Mouse (Mus musculus) activated CD4-positive, CD25-positive, alpha-beta regulatory T cell, adult 4 months (primary cell): ENCODE measurements around the gene Ube2z. TPM values are rescaled to one million over a fixed set of nuclear protein-coding genes. Genes with fewer than 3 reads are reported as not detected.
"Not testable (repeated sequence)": the region's sequence is repeated elsewhere in the genome, so short reads cannot be mapped to it uniquely, and the experiment has no call there.

Experiments
- ATAC-seq: one replicate; pipeline ENCODE4 v1.8.0; 2017
- polyA plus RNA-seq, 2 experiments: library from polyadenylated mRNA; unstranded; fragments of 100-300 nt; shearing (Covaris generic); gene quantifications; one replicate each; pipeline ENCODE4 v1.2.1; 2017

The Ube2z gene
- 1 to 10 TPM; 8.5 to 9.1 TPM for polyA plus RNA-seq

GRCm38 (mm10) chr11:96065215-96065911, at the start of gene Ube2z:
Gene Ube2z (minus strand): TSS chr11:96065388.
- ATAC-seq: peak; percentile 83

- ATAC-seq: no peak
Measured at GRCm38 (mm10) chr11:96114077-96114476, 48.9 kb upstream of the Ube2z start.

- no peak for ATAC-seq
Measured at GRCm38 (mm10) chr11:96111751-96112150, 46.6 kb upstream of the Ube2z start, which contains the start of gene Calcoco2. Gene Calcoco2 (minus strand): TSS chr11:96111964.

GRCm38 (mm10) chr11:96110950-96111349, 45.8 kb upstream of the Ube2z start:
- ATAC-seq: not testable (repeated sequence)

GRCm38 (mm10) chr11:96108376-96108775, 43.2 kb upstream of the Ube2z start:
- no peak for ATAC-seq

- ATAC-seq: no peak
Measured at GRCm38 (mm10) chr11:96093361-96093760, 28.2 kb upstream of the Ube2z start.

GRCm38 (mm10) chr11:96092674-96093291, 27.6 kb upstream of the Ube2z start:
- no peak for ATAC-seq

GRCm38 (mm10) chr11:96091073-96091472, 25.9 kb upstream of the Ube2z start:
- ATAC-seq: no peak

GRCm38 (mm10) chr11:96087981-96088380, 22.8 kb upstream of the Ube2z start:
- no peak for ATAC-seq

- ATAC-seq: no peak
Measured at GRCm38 (mm10) chr11:96082682-96083081, 17.5 kb upstream of the Ube2z start.

GRCm38 (mm10) chr11:96080736-96081135, 15.5 kb upstream of the Ube2z start:
- no peak for ATAC-seq

GRCm38 (mm10) chr11:96076221-96077105, 11.3 kb upstream of the Ube2z start:
- ATAC-seq: no peak

- ATAC-seq: peak; percentile 88
Measured at GRCm38 (mm10) chr11:96075509-96076220, 10.5 kb upstream of the Ube2z start, which contains the start of gene Atp5g1. Gene Atp5g1 (minus strand): TSS chr11:96075670.

- peak; percentile 7 for ATAC-seq
Measured at GRCm38 (mm10) chr11:96075177-96075508, 10.0 kb upstream of the Ube2z start.

- ATAC-seq: no peak
Measured at GRCm38 (mm10) chr11:96074351-96075176, 9.4 kb upstream of the Ube2z start.

GRCm38 (mm10) chr11:96073295-96073993, 8.3 kb upstream of the Ube2z start:
- ATAC-seq: no peak

GRCm38 (mm10) chr11:96071013-96071412, 5.8 kb upstream of the Ube2z start:
- ATAC-seq: no peak

- no peak for ATAC-seq
Measured at GRCm38 (mm10) chr11:96070353-96070752, 5.2 kb upstream of the Ube2z start.

GRCm38 (mm10) chr11:96068231-96068630, 3.0 kb upstream of the Ube2z start:
- ATAC-seq: no peak

- peak; percentile 53 for ATAC-seq
Measured at GRCm38 (mm10) chr11:96064521-96065214, 520 bp downstream of the Ube2z start.
